Mouse (Mus musculus): ENCODE results near the gene Ctrc. TPM values are rescaled to one million over a fixed set of nuclear protein-coding genes. Genes with fewer than 3 reads are reported as not detected.
"Not testable (repeated sequence)": the region's sequence is repeated elsewhere in the genome, so short reads cannot be mapped to it uniquely, and the experiment has no call there.

The Ctrc gene
- polyA plus RNA-seq, 1 experiment from 2014 or later, result 0.42 TPM

DNA sequence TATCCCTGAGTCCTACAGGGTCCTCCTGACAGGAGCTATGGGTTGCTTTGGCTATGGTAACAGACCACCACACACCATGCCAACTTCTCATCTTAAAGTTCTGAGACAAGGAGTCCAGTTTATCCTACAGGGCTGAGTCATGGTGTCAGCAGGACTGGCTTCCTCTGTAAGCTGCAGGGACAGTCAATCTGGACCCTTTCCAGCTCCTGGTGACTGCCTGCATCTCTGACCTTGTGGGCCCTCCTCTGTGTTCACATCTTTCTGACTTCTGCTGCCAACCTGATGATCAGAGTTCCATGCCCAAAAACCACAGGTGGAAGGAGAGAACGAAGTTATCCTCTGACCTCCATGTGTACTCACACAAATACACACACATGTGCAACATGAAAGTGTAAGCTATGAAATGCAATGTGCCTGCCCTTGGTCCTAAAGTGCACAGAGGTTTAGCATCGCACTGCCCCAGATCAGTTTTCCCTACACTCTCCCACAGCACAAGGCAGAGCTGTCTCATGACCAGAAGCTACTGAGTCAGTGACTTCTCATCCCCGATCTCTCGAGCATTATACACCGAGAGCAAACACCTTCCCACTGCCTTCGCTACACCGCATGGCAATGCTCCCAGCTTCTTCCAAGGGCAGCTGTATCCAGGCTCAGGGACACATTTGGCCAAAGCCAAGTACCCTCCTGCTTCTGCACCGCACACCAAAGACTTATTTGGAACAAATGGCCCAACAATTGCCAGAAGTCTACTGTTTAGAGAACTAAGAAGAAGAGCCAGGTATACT lies 64.8 kb downstream of the Ctrc start:
- Histone ChIP-seq H3K4me2 (no peak overlapping the region), H3K27ac (no peak overlapping the region), H3K9me3 (no peaks in the 10 kb centered on the region), H3K4me1 (no peaks in the 10 kb centered on the region), H3K36me3 (peaks cover 38% of the 10 kb centered on the region), H3K4me3 (replicated peaks) (no peak overlapping the region), H3K9ac (no peak overlapping the region), H3K27me3 (replicated peaks) (no peaks in the 10 kb centered on the region)
- 93% methylated on average over 8 of the region's 8 CpGs for WGBS
- no peak for ATAC-seq (ENCODE audit: insufficient read depth, low FRiP score, low read depth)

DNA sequence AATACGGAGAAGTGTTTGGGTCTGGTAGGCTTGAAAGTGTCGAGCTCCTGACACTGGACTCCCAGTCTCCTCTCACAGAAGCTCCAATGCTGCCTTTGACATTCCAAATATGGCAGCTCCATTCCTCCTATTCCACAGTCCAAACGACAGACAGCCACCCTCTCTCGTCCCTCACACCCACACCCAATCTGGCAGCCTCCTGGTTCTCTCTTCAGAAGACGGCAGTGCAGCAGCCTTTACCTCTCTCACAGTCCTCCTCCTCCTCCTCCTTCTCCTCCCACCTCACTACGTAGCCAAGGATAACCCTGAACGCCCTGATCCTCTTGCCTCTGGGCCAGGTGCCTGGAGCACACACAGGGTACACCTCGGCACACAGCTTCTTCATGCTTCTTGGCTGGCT lies 66.3 kb downstream of the Ctrc start:
- H3K4me2 ChIP-seq, result no peak overlapping the region
- H3K27me3 ChIP-seq (replicated peaks), result no peaks in the 10 kb centered on the region
- WGBS, result 90% methylated on average over 8 of the region's 8 CpGs
- H3K36me3 ChIP-seq, result peaks cover 34% of the 10 kb centered on the region
- no peak overlapping the region for H3K27ac ChIP-seq
- H3K9ac ChIP-seq, result no peak overlapping the region
- H3K4me3 ChIP-seq (replicated peaks), result no peak overlapping the region
- H3K4me1 ChIP-seq, result no peaks in the 10 kb centered on the region
- no peak for ATAC-seq (ENCODE audit: insufficient read depth, low FRiP score, low read depth)
- no peaks in the 10 kb centered on the region for H3K9me3 ChIP-seq

DNA sequence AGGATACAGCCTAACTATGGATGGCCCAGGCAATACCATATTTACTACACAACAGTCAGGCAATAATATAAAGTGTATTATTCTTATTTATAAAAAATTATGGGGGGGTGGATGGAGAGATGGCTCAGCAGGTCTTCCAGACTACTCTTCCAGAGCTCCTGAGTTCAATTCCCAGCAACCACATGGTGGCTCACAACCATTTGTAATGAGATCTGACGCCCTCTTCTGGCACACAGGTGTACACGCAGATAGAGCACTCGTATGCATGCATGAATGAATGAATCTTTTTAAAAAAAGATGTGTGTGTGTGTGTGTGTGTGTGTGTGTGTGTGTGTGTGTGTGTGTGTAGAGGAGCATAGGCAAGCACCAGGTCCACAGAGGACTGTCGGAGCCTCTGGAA lies 73.1 kb downstream of the Ctrc start:
- not testable (repeated sequence) for H3K4me2 ChIP-seq; H3K27ac ChIP-seq; ATAC-seq (ENCODE audit: insufficient read depth, low FRiP score, low read depth); H3K4me1 ChIP-seq; H3K9ac ChIP-seq; H3K27me3 ChIP-seq (replicated peaks); H3K4me3 ChIP-seq (replicated peaks); H3K9me3 ChIP-seq
- H3K36me3 ChIP-seq, result peaks cover 57% of the 10 kb centered on the region
- WGBS, result 83% methylated on average over 4 of the region's 4 CpGs

DNA sequence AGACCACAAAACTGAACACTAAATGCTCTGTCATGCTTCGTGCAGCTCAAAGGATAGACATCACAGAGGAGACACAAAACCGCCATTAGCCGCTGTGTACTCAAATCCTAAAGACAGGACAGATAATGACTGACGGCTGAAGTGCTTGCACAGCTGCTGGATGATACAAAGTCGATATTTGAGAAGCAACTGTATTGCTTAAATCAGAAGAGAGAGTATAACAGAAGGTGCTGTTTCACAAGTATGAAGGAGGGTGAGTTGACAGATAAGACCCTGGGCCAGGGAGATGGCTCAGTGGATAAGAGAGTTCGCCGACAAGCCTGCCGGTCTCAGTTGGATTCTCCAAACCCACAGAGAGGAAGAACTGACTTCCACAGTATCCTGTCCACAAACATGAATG lies 74.3 kb downstream of the Ctrc start:
- Histone ChIP-seq H3K27me3 (replicated peaks) (no peaks in the 10 kb centered on the region), H3K4me1 (peaks cover 15% of the 10 kb centered on the region), H3K9me3 (no peaks in the 10 kb centered on the region), H3K4me3 (replicated peaks) (no peak overlapping the region), H3K9ac (no peak overlapping the region), H3K36me3 (peaks cover 59% of the 10 kb centered on the region), H3K4me2 (no peak overlapping the region), H3K27ac (no peak overlapping the region)
- ATAC-seq (ENCODE audit: insufficient read depth, low FRiP score, low read depth), result no peak
- 82% methylated on average over 8 of the region's 8 CpGs for WGBS

DNA sequence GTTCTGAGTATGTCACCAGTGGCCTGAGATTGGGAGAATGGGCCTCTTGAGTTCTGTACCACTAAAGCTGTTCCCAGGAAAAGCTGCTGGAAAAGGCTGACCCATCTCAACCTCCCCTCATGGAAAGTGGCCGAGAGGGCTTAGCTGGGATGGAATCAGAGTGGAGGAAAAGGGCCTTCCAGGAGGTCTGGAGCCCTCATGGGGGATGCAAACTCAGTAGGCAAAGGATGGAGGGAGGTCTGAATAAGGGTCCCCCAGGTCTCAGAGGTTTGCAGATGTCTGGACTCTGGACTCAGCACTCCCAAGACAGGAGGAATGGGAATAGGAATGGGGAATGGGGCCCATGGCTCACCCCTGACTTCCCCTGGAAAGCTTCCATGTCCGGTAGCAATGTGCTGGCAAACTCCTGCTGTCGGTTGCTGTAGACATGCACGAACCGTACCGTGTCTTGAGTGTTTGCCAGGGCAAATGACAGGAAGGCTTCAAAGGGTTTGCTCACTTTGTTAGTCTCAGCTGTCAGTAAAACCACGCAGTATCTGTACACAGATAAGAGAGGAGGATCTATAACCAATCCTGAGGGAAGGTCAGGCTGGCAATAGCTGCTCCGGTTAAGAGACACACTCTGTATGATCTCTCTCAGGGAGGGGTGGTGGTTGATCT lies 76.5 kb downstream of the Ctrc start:
- H3K36me3 ChIP-seq, result peaks cover 54% of the 10 kb centered on the region
- H3K27me3 ChIP-seq (replicated peaks), result no peaks in the 10 kb centered on the region

DNA sequence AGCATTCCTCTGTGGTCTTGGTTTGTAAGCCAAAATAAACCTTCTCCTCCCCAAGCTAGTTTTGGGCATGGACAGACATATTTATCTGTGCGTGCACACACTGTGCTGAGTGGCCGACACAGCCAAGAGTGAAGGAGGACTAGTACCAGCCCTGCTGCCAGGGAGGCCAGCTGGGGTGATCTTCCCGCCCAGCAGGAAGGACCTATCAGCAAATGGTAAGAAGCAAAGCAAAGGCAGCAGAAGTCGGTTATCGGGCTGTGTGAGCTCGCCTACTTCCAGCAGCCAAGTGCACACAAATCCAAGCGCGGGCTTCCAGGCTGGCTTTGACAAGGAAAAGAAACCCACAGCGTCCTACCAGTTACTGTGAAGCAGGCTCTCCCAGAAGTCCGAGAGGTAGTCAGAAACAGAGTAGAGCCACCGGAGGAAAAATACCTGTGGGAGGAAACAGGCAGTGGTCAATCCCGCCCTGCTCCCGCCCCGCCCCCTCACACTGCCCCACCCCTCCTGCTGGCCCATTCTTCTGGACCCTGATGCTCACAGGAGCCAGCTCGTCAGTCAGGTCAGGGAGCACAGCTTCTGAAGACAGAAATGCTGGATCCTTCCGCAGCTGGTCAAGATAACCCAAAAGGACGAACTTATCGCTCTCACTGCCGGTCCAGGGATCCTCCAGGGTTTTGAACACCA lies 78.7 kb downstream of the Ctrc start:
- Histone ChIP-seq H3K4me1 (peaks cover 22% of the 10 kb centered on the region), H3K36me3 (peaks cover 52% of the 10 kb centered on the region), H3K27ac (peak overlapping the region; percentile 88), H3K4me3 (replicated peaks) (no peak overlapping the region), H3K27me3 (replicated peaks) (no peaks in the 10 kb centered on the region), H3K9ac (no peak overlapping the region), H3K9me3 (no peaks in the 10 kb centered on the region), H3K4me2 (peak overlapping the region; percentile 22)
- ATAC-seq (ENCODE audit: insufficient read depth, low FRiP score, low read depth), result peak; percentile 86
- WGBS, result 50% methylated on average over 19 of the region's 19 CpGs

More for the DNA sequence above, 76.5 kb downstream of the Ctrc start:
- no peak overlapping the region for H3K4me3 ChIP-seq (replicated peaks)
- no peak overlapping the region for H3K9ac ChIP-seq
- H3K27ac ChIP-seq, result no peak overlapping the region
- ATAC-seq (ENCODE audit: insufficient read depth, low FRiP score, low read depth), result no peak
- H3K4me1 ChIP-seq, result peaks cover 22% of the 10 kb centered on the region
- no peak overlapping the region for H3K4me2 ChIP-seq
- no peaks in the 10 kb centered on the region for H3K9me3 ChIP-seq
- 79% methylated on average over 8 of the region's 8 CpGs for WGBS

DNA sequence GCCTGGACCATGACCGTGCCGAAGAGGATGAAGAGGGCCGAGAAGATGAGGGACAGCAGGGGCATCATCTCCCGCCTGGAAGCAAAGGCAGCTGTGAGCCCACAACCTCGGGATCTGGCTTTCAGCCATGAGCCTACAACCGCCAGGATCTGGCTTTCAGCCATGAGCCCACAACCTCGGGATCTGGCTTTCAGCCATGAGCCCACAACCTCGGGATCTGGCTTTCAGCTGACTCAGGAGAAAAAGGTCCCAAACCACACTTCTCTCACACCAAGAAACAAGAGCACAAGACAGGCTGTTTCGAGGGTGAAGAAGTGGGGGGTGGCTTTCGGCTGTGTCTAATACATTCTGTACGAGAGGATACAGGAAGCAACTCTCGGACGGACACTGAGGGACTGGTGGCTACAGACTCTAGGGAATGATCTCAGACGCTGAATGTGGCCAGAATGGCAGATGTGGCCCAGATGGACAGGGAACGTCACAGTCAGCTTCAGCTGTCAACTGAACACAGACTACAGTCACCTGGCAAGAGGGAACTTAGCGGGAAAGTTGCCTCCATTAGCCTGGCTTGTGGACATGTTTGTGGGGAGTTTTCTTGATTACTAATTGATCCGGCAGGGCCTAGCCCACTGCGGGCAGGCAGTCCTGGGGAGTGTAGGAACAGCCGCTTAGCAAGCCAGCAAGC lies 79.3 kb downstream of the Ctrc start:
- Histone ChIP-seq H3K4me2 (peak overlapping the region; percentile 22), H3K27me3 (replicated peaks) (no peaks in the 10 kb centered on the region), H3K4me1 (peaks cover 22% of the 10 kb centered on the region), H3K9me3 (no peaks in the 10 kb centered on the region), H3K27ac (peak overlapping the region; percentile 88), H3K9ac (no peak overlapping the region), H3K4me3 (replicated peaks) (no peak overlapping the region), H3K36me3 (peaks cover 47% of the 10 kb centered on the region)
- 38% methylated on average over 19 of the region's 19 CpGs for WGBS
- peak; percentile 36; the same call in 1 of the 2 replicates for ATAC-seq (ENCODE audit: insufficient read depth, low FRiP score, low read depth)

DNA sequence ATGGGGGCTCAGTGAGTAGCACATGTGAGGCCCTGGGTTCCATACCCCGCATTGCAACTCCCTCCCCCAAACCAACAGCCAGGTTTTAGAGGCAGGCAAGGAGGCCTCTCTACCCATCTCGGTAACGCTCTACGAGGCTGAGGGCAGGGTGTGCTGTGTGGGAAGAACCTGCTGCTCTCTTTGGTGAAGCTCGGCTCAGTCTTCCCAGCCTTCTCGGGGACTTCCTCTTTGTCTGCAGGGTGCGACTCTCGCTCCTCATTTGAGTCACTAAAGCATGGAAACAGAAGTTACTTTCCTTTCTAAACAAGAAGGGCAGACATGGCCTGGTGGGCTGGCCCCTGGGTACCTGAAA lies 79.9 kb downstream of the Ctrc start:
- peaks cover 42% of the 10 kb centered on the region for H3K36me3 ChIP-seq
- no peak for ATAC-seq (ENCODE audit: insufficient read depth, low FRiP score, low read depth)

DNA sequence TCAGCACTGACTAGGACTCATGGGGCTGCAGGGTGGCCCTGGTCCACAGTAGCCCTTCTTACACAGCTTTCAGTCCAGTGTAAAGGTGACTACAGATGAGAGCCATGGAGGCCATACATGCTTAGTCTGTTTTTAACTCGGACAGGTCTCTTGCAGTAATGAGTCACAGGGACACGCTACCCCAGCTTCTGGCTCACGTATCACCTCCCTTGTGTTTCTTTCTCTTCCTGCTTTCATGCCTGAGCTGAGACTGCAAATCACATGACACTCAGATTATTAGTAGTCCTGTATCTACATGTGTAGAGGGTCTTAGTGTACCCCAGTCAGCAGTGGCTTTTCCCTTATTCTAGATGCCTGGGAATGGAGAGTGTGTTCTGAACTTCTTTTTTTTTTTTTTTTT lies 81.2 kb downstream of the Ctrc start:
- H3K9me3 ChIP-seq, result no peaks in the 10 kb centered on the region
- no peak for ATAC-seq (ENCODE audit: insufficient read depth, low FRiP score, low read depth)
- 91% methylated on average over 3 of the region's 3 CpGs for whole genome bisulfite sequencing
- no peak overlapping the region for H3K4me2 ChIP-seq
- no peak overlapping the region for H3K27ac ChIP-seq
- H3K27me3 ChIP-seq (replicated peaks), result no peaks in the 10 kb centered on the region
- H3K36me3 ChIP-seq, result peaks cover 32% of the 10 kb centered on the region
- H3K9ac ChIP-seq, result no peak overlapping the region
- H3K4me1 ChIP-seq, result peaks cover 22% of the 10 kb centered on the region
- no peak overlapping the region for H3K4me3 ChIP-seq (replicated peaks)

More for the DNA sequence above, 79.9 kb downstream of the Ctrc start:
- Histone ChIP-seq H3K4me2 (peak overlapping the region; percentile 22; the same call in 1 of the 2 replicates), H3K4me3 (replicated peaks) (no peak overlapping the region), H3K27ac (peak overlapping the region; percentile 88), H3K4me1 (peaks cover 22% of the 10 kb centered on the region), H3K9ac (no peak overlapping the region), H3K27me3 (replicated peaks) (no peaks in the 10 kb centered on the region), H3K9me3 (no peaks in the 10 kb centered on the region)
- WGBS, result 66% methylated on average over 8 of the region's 8 CpGs

Data from stomach, embryonic 15.5 days (tissue).